Mouse (Mus musculus) small intestine, adult 2 months (tissue): Measurements from ENCODE around the gene Camk2n1. TPM values are rescaled to one million over a fixed set of nuclear protein-coding genes. Genes with fewer than 3 reads are reported as not detected.

ENCODE experiments used
- H3K27ac ChIP-seq: fragments of 200-500 bp; 2 replicates; pipeline ENCODE4 v1.5.1; 2012; ENCODE audit warnings: low read depth, low read length, control low read depth, inconsistent platforms; ENCODE audit not compliant: insufficient read depth
- H3K27me3 ChIP-seq: fragments of 200-500 bp; 2 replicates; pipeline ENCODE4 v1.6.1; 2012; ENCODE audit warnings: mild to moderate bottlenecking, moderate library complexity, low read length, inconsistent platforms; ENCODE audit not compliant: control insufficient read depth, insufficient read depth
- H3K36me3 ChIP-seq: fragments of 200-500 bp; 2 replicates; pipeline ENCODE4 v1.6.1; 2012; ENCODE audit warnings: mild to moderate bottlenecking, low read length, control low read depth, inconsistent platforms; ENCODE audit not compliant: control insufficient read depth, insufficient read depth
- H3K4me1 ChIP-seq: fragments of 200-500 bp; 2 replicates; pipeline ENCODE4 v1.6.1; 2012; ENCODE audit warnings: low read length, inconsistent platforms, mixed read lengths; ENCODE audit not compliant: control insufficient read depth, insufficient read depth, insufficient read length
- H3K4me3 ChIP-seq: fragments of 200-500 bp; 2 replicates; pipeline ENCODE4 v1.5.1; 2012; ENCODE audit warnings: low read depth, mild to moderate bottlenecking, control low read depth, inconsistent platforms, low read length, moderate library complexity
- CTCF ChIP-seq: fragments of 200-500 bp; IDR thresholded peaks from 2 replicates; pipeline ENCODE4 v1.5.1; 2012; ENCODE audit warnings: low read depth, mild to moderate bottlenecking, control low read depth, inconsistent platforms, low read length, moderate library complexity, mixed read lengths; ENCODE audit not compliant: insufficient replicate concordance, insufficient read length; ENCODE audit errors: extremely low read depth
- POLR2A ChIP-seq: fragments of 200-500 bp; IDR thresholded peaks from 2 replicates; pipeline ENCODE4 v1.6.1; 2012; ENCODE audit warnings: low read depth, mild to moderate bottlenecking, control low read depth, inconsistent platforms, low read length, moderate library complexity
- WGBS: fragments of 180-500 bp; shearing (Covaris S2); methylation state at CpG from one replicate; pipeline ENCODE4 v1.1.7; 2018; 5-methylcytosine and 5-hydroxymethylcytosine counted together
- polyA plus RNA-seq: library from polyadenylated mRNA; depleted of rRNA; stranded (reverse); fragments of >200 nt; gene quantifications from 2 replicates; pipeline ENCODE4 v1.2.3, GENCODE M21; 2012; rRNA removed

Gene Camk2n1
- 38.7 and 93.9 TPM in 2 replicates for polyA plus RNA-seq

- peak within 1 kb of the TSS; percentile 84 for H3K27ac ChIP-seq
- TF ChIP-seq CTCF (no peak), POLR2A (peak; percentile 67)
- 1% methylated on average over 52 of the region's 64 CpGs for WGBS
These were observed at the start of gene Camk2n1 for GRCm38 (mm10) chr4:138453753-138454570. Gene Camk2n1, plus strand, starts transcription at chr4:138454314.

GRCm38 (mm10) chr4:138404806-138405205 lies 49.3 kb upstream of the Camk2n1 start:
- Histone ChIP-seq H3K27me3 (peaks cover 3% of the 10 kb centered on the region; the same call in 1 of the 2 replicates), H3K36me3 (no peaks in the 10 kb centered on the region), H3K4me3 (no peak overlapping the region), H3K4me1 (peaks cover 5% of the 10 kb centered on the region; the same call in 1 of the 2 replicates), H3K27ac (no peak overlapping the region)
- no peak for TF ChIP-seq POLR2A
- peak; percentile 88; the same call in 1 of the 2 replicates for TF ChIP-seq CTCF
- WGBS, result 14% methylated on average over 2 of the region's 2 CpGs

More at GRCm38 (mm10) chr4:138453753-138454570, at the start of gene Camk2n1:
- no peaks in the 10 kb centered on the region for H3K36me3 ChIP-seq
- H3K4me1 ChIP-seq, result peaks cover 10% of the 10 kb centered on the region; the same call in 1 of the 2 replicates
- H3K27me3 ChIP-seq, result no peaks in the 10 kb centered on the region
- H3K4me3 ChIP-seq, result peak within 1 kb of the TSS; percentile 86

GRCm38 (mm10) chr4:138407479-138408194 lies 46.5 kb upstream of the Camk2n1 start:
- no peak overlapping the region for H3K4me3 ChIP-seq
- no peak for TF ChIP-seq POLR2A
- TF ChIP-seq CTCF, result no peak
- peaks cover 5% of the 10 kb centered on the region; the same call in 1 of the 2 replicates for H3K4me1 ChIP-seq
- no peak overlapping the region for H3K27ac ChIP-seq
- 27% methylated on average over 13 of the region's 13 CpGs for WGBS
- H3K36me3 ChIP-seq, result no peaks in the 10 kb centered on the region
- H3K27me3 ChIP-seq, result no peaks in the 10 kb centered on the region

- TF ChIP-seq CTCF, result no peak
- no peak for TF ChIP-seq POLR2A
- Histone ChIP-seq H3K27ac (no peak overlapping the region), H3K27me3 (no peaks in the 10 kb centered on the region), H3K4me1 (peaks cover 5% of the 10 kb centered on the region; the same call in 1 of the 2 replicates), H3K4me3 (no peak overlapping the region), H3K36me3 (no peaks in the 10 kb centered on the region)
- WGBS, result 13% methylated on average over 5 of the region's 5 CpGs
These were observed 43.1 kb upstream of the Camk2n1 start for GRCm38 (mm10) chr4:138411011-138411410.

GRCm38 (mm10) chr4:138411504-138412121 lies 42.5 kb upstream of the Camk2n1 start:
- Histone ChIP-seq H3K4me3 (no peak overlapping the region), H3K27ac (no peak overlapping the region), H3K4me1 (peaks cover 5% of the 10 kb centered on the region; the same call in 1 of the 2 replicates), H3K36me3 (no peaks in the 10 kb centered on the region), H3K27me3 (no peaks in the 10 kb centered on the region)
- TF ChIP-seq POLR2A (no peak), CTCF (no peak)
- 41% methylated on average over 7 of the region's 7 CpGs for WGBS

GRCm38 (mm10) chr4:138414725-138415124 lies 39.4 kb upstream of the Camk2n1 start:
- Histone ChIP-seq H3K4me1 (peaks cover 4% of the 10 kb centered on the region; the same call in 1 of the 2 replicates), H3K36me3 (no peaks in the 10 kb centered on the region), H3K27me3 (no peaks in the 10 kb centered on the region), H3K27ac (no peak overlapping the region), H3K4me3 (no peak overlapping the region)
- 61% methylated on average over 6 of the region's 6 CpGs for WGBS
- TF ChIP-seq POLR2A (no peak), CTCF (no peak)
